Mouse (Mus musculus) C2C12 (cell line): ENCODE data around the gene Igsf21. TPM values are rescaled to one million over a fixed set of nuclear protein-coding genes. Genes with fewer than 3 reads are reported as not detected.

Experiments used
- H3K27me3 ChIP-seq: one replicate; pipeline ENCODE4 v1.6.1; 2011; ENCODE audit not compliant: control insufficient read depth, insufficient read depth, insufficient read length
- H3K36me3 ChIP-seq: one replicate; pipeline ENCODE4 v1.6.1; 2011; ENCODE audit not compliant: control insufficient read depth, insufficient read depth
- H3K4me3 ChIP-seq: one replicate; pipeline ENCODE4 v1.5.1; 2011; ENCODE audit warnings: mild to moderate bottlenecking, control low read depth; ENCODE audit not compliant: poor library complexity, insufficient read depth, severe bottlenecking
- H3K79me2 ChIP-seq: one replicate; pipeline ENCODE4 v1.6.1; 2011; ENCODE audit not compliant: control insufficient read depth, insufficient read depth
- H3K79me3 ChIP-seq: one replicate; pipeline ENCODE4 v1.6.1; 2011; ENCODE audit warnings: low read depth, control low read depth
- H3ac ChIP-seq: one replicate; pipeline ENCODE3; 2011; ENCODE audit warnings: low read depth; ENCODE audit not compliant: control insufficient read depth, insufficient read length
- CEBPB ChIP-seq: IDR thresholded peaks from one replicate; pipeline ENCODE4 v1.6.1; 2011; ENCODE audit warnings: low read depth, mild to moderate bottlenecking, control low read depth, moderate library complexity
- CTCF ChIP-seq: IDR thresholded peaks from one replicate; pipeline ENCODE4 v1.5.1; 2011; ENCODE audit not compliant: control insufficient read depth, insufficient read depth, insufficient read length
- FOSL1 ChIP-seq: IDR thresholded peaks from one replicate; pipeline ENCODE4 v1.8.0; 2011; ENCODE audit warnings: mild to moderate bottlenecking, low read length; ENCODE audit not compliant: poor library complexity, insufficient read depth, severe bottlenecking
- MAX ChIP-seq: IDR thresholded peaks from one replicate; pipeline ENCODE4 v1.6.1; 2011; ENCODE audit warnings: mild to moderate bottlenecking, control low read depth
- MYOD1 ChIP-seq: IDR thresholded peaks from one replicate; pipeline ENCODE4 v1.6.1; 2011; ENCODE audit warnings: low read depth; ENCODE audit not compliant: control insufficient read depth, insufficient read length
- MYOG ChIP-seq: IDR thresholded peaks from one replicate; pipeline ENCODE4 v1.6.1; 2011; ENCODE audit not compliant: control insufficient read depth, insufficient read length; ENCODE audit errors: extremely low read depth
- USF1 ChIP-seq: IDR thresholded peaks from one replicate; pipeline ENCODE4 v1.6.1; 2011; ENCODE audit warnings: low read depth, mild to moderate bottlenecking, control low read depth, moderate library complexity
- polyA plus RNA-seq: library from polyadenylated mRNA; unstranded; fragments of >200 nt; fragmentation: generic; extraction: Trizol; gene quantifications from one replicate; pipeline ENCODE4 v1.2.1, GENCODE M21; 2012; ENCODE audit warnings: missing spikeins

Igsf21 gene
- polyA plus RNA-seq, 1 experiment = not detected

DNA sequence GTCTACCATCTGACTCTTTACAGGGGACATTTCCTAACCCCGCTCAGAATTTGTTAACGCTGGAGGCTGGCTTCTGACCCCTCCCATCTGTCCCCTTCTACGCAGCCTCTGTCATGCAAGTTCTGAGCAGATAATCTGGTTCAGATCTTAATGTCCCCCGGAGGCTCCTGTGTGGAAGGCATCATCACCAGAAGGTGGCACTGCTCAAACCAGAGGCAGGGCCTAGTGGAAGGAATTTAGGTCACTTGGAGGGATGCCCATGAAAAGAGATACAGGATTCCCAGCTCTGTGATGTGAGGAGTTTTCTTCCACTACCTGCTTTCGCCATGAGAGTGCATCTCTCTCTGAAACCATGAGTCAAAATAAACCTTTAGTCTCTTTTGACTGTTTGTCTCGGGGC lies 67.0 kb downstream of the Igsf21 start:
- no peaks in the 10 kb centered on the region for H3K36me3 ChIP-seq
- H3ac ChIP-seq = no peak overlapping the region
- no peak overlapping the region for H3K4me3 ChIP-seq
- peaks cover 3% of the 10 kb centered on the region for H3K27me3 ChIP-seq
- H3K79me3 ChIP-seq = no peaks in the 10 kb centered on the region
- TF ChIP-seq CEBPB = no peak
- no peak for TF ChIP-seq MAX
- TF ChIP-seq MYOG = no peak
- TF ChIP-seq CTCF = no peak
- no peak for TF ChIP-seq MYOD1
- TF ChIP-seq USF1 = no peak
- TF ChIP-seq FOSL1 = no peak
- no peaks in the 10 kb centered on the region for H3K79me2 ChIP-seq

DNA sequence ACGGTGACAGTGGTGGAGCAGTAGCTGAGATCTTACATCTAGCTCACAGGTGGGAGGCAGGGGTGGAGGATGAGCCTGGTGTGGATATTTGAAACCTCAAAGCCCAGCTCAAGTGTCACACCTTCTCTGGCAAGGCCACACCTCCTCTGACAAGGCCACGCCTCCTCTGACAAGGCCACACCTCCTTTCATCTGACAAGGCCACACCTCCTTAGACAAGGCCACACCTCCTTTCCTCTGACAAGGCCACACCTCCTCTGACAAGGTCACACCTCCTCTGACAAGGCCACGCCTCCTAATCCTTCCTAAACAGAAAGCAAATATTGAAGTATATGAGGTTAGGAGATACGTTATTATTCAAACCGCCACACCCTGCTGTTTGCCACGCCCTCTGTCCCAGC lies 69.5 kb downstream of the Igsf21 start:
- Histone ChIP-seq H3K36me3 (no peaks in the 10 kb centered on the region), H3K79me3 (no peaks in the 10 kb centered on the region), H3K27me3 (peaks cover 3% of the 10 kb centered on the region), H3ac (no peak overlapping the region), H3K4me3 (no peak overlapping the region), H3K79me2 (no peaks in the 10 kb centered on the region)
- no peak for TF ChIP-seq MAX
- no peak for TF ChIP-seq USF1
- no peak for TF ChIP-seq FOSL1
- TF ChIP-seq CEBPB = no peak
- no peak for TF ChIP-seq MYOG
- no peak for TF ChIP-seq MYOD1
- TF ChIP-seq CTCF = no peak

DNA sequence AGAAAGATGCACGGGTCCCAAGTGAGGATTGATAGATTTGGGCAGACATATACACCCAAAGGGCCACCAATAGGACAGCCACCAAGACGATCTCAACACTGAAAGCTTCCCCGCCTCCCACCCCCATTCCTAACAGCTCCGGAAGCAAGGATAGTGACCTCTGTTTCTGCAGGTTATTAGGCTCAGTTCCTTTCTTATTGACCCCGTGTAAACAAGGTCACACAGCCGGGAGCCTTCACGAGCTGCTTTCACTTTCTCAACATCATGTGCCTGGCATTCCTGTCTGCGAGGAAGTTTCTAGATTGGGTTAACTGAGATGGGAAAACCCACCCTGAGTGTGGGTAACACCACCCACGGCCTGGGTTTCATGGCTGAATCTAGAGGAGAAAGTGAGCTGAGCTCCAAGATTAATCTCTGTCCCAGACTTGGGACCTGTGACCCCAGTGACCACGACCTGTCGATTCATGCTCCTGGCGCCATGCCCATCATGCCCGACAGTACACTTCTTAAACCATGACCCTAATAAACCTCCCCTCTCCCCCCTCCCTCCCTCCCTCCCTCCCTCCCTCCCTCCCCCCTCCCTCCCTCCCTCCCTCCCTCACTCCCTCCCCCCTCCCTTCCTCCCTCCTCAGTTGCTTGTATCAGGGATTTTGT lies 72.7 kb downstream of the Igsf21 start:
- Histone ChIP-seq H3K79me3 (no peaks in the 10 kb centered on the region), H3K4me3 (no peak overlapping the region), H3ac (no peak overlapping the region), H3K27me3 (peaks cover 3% of the 10 kb centered on the region), H3K79me2 (no peaks in the 10 kb centered on the region), H3K36me3 (no peaks in the 10 kb centered on the region)
- TF ChIP-seq CEBPB (no peak), MYOG (no peak), MYOD1 (no peak), MAX (no peak), CTCF (no peak), USF1 (no peak), FOSL1 (no peak)

DNA sequence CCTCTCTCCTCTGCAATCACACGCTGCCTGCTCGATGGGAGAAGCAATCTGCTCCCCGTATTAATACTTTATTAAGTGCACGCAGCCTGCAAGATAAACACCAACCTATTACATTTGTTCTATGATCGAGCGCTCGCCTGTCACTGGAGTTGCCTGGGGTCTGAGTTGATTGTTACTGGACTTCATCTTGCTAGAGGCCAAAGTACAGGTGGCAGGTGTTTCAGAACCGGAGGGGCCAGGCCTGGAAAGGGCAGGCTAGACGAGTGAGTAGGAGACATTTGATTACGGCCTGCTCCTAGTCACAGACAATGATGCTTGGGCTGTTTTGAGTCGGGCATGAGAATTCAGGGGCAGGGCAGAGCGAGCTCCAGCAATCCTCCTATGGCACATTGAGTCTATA lies 73.5 kb downstream of the Igsf21 start:
- Histone ChIP-seq H3K4me3 (no peak overlapping the region), H3ac (no peak overlapping the region), H3K79me3 (no peaks in the 10 kb centered on the region), H3K27me3 (peaks cover 3% of the 10 kb centered on the region), H3K36me3 (no peaks in the 10 kb centered on the region), H3K79me2 (no peaks in the 10 kb centered on the region)
- no peak for TF ChIP-seq CTCF
- no peak for TF ChIP-seq CEBPB
- no peak for TF ChIP-seq USF1
- TF ChIP-seq FOSL1 = no peak
- TF ChIP-seq MYOG = no peak
- TF ChIP-seq MYOD1 = no peak
- TF ChIP-seq MAX = no peak

DNA sequence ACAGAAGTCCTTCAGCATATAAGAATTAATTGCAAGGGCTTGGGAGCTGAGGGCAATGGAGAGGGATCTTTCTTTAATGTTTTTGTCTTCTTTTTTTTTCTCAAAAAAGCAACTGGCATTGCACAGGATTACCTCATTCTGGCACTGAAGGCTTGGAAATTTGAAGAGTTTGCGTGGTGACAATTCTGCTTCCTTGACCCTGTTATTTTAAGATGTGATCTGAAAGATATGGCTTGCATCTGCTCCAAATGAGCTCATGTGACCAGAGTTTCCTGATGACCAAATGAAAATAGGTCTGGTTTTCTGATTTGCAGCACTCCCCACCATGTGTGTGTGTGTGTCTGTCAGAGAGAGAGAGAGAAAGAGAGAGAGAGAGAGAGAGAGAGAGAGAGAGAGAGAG lies 74.7 kb downstream of the Igsf21 start:
- Histone ChIP-seq H3K36me3 (no peaks in the 10 kb centered on the region), H3K27me3 (peaks cover 3% of the 10 kb centered on the region), H3ac (no peak overlapping the region), H3K79me2 (no peaks in the 10 kb centered on the region), H3K4me3 (no peak overlapping the region), H3K79me3 (no peaks in the 10 kb centered on the region)
- TF ChIP-seq CEBPB = no peak
- no peak for TF ChIP-seq MAX
- TF ChIP-seq CTCF = no peak
- TF ChIP-seq MYOD1 = no peak
- no peak for TF ChIP-seq USF1
- no peak for TF ChIP-seq FOSL1
- no peak for TF ChIP-seq MYOG

DNA sequence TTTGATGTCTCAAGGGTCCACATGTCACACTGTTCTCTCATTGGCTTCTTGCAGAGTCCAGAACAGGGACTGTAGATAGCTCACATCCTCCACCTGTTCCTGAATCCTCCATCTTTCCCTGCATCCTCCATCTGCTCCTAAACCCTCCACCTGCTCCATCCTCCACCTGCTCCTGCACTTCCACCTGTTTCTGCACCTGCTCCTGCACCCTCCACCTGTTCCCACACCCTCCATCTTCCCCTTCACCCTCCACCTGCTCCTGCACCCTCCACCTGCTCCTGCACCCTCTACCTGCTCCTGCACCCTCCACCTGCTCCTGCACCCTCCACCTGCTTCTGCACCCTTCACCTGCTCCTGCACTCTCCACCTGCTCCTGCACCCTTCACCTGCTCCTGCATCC lies 75.4 kb downstream of the Igsf21 start:
- H3K79me3 ChIP-seq = no peaks in the 10 kb centered on the region
- no peaks in the 10 kb centered on the region for H3K36me3 ChIP-seq
- no peak overlapping the region for H3ac ChIP-seq
- H3K79me2 ChIP-seq = no peaks in the 10 kb centered on the region
- H3K27me3 ChIP-seq = peaks cover 3% of the 10 kb centered on the region
- no peak overlapping the region for H3K4me3 ChIP-seq
- TF ChIP-seq MYOG (no peak), FOSL1 (no peak), CEBPB (no peak), MYOD1 (no peak), CTCF (no peak), USF1 (no peak), MAX (no peak)
